Mouse (Mus musculus) macrophage (primary cell): Measurements from ENCODE around the gene Ppm1e. TPM values are rescaled to one million over a fixed set of nuclear protein-coding genes. Genes with fewer than 3 reads are reported as not detected.

Experiments used
- H3K27ac ChIP-seq: fragments of 350-480 bp; formaldehyde crosslinking; 2 replicates; pipeline ENCODE4 v1.9.0; 2021
- H3K36me3 ChIP-seq: fragments of 350-480 bp; formaldehyde crosslinking; 2 replicates; pipeline ENCODE4 v1.9.0; 2021; ENCODE audit errors: inconsistent target
- H3K4me3 ChIP-seq: fragments of 350-480 bp; formaldehyde crosslinking; 2 replicates; pipeline ENCODE4 v1.9.0; 2021; ENCODE audit errors: inconsistent target
- H3K79me2 ChIP-seq: fragments of 350-480 bp; formaldehyde crosslinking; 2 replicates; pipeline ENCODE4 v1.9.0; 2021; ENCODE audit errors: inconsistent target
- WGBS: methylation state at CpG from one replicate; pipeline ENCODE4 v1.1.7; 2026; ENCODE audit warnings: inconsistent platforms; ENCODE audit not compliant: missing documents; 5-methylcytosine and 5-hydroxymethylcytosine counted together
- polyA plus RNA-seq: library from polyadenylated mRNA; stranded (reverse); fragments of 250-400 nt; gene quantifications from 3 replicates; pipeline ENCODE4 v1.2.4, GENCODE M21; 2018; ENCODE audit warnings: inconsistent platforms
- total RNA-seq, 78 experiments: library from RNA; depleted of rRNA; stranded (reverse); fragments of 250-400 nt; gene quantifications; 1 replicate in 9 of 78; 2 replicates in 24 of 78; 3 replicates in 43 of 78; 4 replicates in 2 of 78; pipeline ENCODE4 v1.2.4; 2018; ENCODE audit warnings: inconsistent platforms in 56 of 78

The Ppm1e gene
- total RNA-seq (2018; cell fraction: chromatin; rRNA removed), result 1 to 10 TPM in 2 of 26 experiments, under 1 TPM in 20, not detected in 4; 0.08 to 1.2 (median 0.38) TPM
- total RNA-seq (2018; cell fraction: cytosol; rRNA removed), result under 1 TPM; 0.07 to 0.29 (median 0.21) TPM
- 1 to 10 TPM in 1 of 26 experiments, under 1 TPM in 25; 0.06 to 1.4 (median 0.46) TPM for total RNA-seq (2018; cell fraction: nucleus; rRNA removed)
- 0.21 to 0.52 TPM (median 0.26 TPM) in 3 replicates for polyA plus RNA-seq

DNA sequence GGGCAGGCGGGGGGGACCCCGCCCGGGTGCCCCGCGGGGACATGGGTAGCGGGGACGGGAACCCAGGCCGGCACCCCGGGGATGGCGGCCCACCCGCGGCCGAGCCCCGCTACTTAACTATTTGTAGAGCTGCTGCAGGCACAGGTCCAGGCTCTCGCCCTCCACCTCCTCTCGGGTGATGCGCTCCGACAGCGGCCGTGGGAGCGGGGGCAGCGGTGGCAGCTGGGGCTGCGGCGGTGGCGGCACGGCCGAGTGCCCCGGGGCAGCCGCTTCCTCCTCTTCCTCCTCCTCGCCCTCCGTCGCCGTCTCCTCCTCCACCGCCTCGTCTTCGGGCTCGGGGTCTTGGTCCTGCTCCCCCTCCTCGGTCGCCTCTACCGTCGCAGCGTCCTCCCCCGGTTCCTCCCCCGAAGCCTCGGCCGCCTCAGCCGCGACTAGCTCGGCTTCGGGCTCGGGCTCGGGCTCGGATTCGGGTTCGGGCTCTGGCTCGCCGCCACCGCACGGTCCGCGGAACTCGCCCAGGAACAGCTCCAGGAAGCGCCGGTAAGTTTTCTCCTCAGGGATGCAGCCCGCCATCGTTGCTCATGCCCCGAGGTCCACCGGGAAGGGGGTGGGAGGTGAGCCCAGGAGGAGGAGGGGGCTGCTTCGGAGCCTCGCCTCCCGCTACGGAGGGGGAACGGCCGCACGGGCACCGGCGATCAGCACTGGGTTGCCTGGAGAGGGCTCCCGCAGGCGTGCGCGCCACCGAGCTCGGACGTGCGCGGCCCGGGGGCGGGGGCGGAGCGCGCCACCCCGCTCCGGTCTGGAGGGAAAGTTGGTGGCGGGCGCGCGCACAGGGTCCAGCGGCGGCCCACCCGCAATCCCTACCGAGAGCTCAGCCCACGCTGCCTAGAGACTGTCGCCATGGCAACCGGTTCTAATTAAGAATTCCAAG, at the start of gene Ppm1e:
TSS of gene Ppm1e (minus strand) at position 693 of the 931 bp plus-strand sequence.
- Histone ChIP-seq H3K79me2 (no peaks in the 10 kb centered on the region), H3K27ac (no peak within 1 kb of the TSS), H3K36me3 (no peaks in the 10 kb centered on the region), H3K4me3 (peak within 1 kb of the TSS; percentile 11; the same call in 1 of the 2 replicates)
- 1% methylated on average over 97 of the region's 104 CpGs for WGBS

DNA sequence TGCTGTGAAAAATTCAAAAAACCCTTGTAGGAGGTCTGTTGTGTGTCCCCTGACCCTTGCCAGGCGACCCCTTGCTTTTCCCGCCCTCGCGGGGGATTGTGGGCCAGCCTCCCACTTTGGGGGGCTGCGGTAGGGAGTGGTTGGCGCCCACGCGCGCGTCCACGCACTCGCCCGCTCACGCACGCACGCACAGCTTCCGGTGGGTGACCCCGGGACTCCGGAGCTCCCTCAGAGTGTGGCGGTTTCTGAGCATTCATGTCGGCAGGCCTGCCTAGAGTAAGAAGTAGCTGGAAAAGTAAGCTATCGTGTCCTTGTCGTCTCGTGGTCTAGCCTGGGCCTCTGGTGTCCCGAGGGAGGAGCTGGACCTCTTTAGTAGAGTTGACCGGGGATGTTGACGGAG, 46.1 kb upstream of the Ppm1e start, which contains the start of the genes Rad51c and Tex14:
TSS of gene Rad51c (minus strand) at position 79 of the 400 bp plus-strand sequence.
TSS of gene Tex14 (plus strand) at position 190 of the 400 bp plus-strand sequence.
- no peaks in the 10 kb centered on the region for H3K79me2 ChIP-seq
- peak within 1 kb of the TSS; percentile 50 for H3K27ac ChIP-seq
- H3K4me3 ChIP-seq, result peak within 1 kb of the TSS; percentile 46
- no peaks in the 10 kb centered on the region for H3K36me3 ChIP-seq
- 92% methylated on average over 27 of the region's 27 CpGs for WGBS

DNA sequence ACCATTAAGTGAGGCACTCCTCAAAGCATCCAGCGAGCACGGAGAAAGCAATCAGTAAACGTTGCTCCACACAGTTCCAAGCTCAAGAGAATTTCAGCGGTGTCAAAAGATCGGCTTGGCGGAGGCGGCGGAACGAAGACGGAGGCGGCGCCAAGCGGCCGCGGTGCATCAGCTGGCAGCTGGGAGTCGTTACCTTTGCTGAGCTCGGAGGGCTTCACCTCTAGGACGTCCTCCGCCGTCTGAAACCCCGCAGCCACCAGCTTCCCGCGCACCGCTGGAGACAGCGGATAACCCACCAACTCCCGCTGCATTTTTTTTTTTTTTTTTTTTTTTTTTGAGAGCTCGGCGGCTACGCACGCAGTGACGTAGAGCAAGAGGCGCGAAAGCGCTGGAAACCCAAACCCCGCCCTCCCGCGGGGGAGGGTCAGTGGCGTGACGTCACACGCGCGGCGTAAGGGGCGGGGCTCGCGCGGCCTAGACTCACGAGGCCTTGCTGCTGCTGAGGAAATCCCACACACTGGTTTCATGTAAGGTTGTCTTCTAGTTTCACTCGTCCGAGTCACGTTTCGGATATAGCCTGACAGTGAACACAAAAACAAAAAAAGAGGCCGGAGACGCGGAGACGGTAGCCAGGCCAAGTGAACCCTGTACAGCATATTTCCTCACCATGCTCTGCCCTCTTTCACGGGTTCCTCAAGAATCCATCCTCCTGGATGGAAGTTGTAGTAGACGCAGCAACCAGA, 45.5 kb upstream of the Ppm1e start:
- H3K36me3 ChIP-seq, result no peaks in the 10 kb centered on the region
- no peaks in the 10 kb centered on the region for H3K79me2 ChIP-seq
- WGBS, result 3% methylated on average over 42 of the region's 58 CpGs
- H3K27ac ChIP-seq, result peak overlapping the region; percentile 50
- peak overlapping the region; percentile 46 for H3K4me3 ChIP-seq

DNA sequence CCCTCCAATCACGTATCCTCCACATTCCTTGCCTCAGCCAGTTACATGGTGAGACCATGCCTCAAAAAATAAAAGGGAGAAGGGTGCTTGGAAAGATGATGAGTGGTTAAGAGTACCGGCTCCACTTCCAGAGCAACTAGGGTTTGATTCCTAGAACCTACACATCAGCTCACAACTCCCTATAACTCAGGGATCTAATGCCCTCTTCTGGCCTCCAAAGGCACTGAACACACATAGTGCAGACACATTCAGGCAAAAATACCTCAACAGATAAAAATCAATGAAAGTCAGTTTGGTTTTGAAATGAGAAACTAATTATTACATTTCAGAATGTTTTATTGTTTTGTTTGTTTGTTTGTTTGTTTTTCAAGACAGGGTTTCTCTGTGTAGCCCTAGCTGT, 39.6 kb upstream of the Ppm1e start:
- WGBS, result 89% methylated on average over 2 of the region's 2 CpGs
- Histone ChIP-seq H3K4me3 (no peak overlapping the region), H3K79me2 (no peaks in the 10 kb centered on the region), H3K27ac (no peak overlapping the region), H3K36me3 (no peaks in the 10 kb centered on the region)

DNA sequence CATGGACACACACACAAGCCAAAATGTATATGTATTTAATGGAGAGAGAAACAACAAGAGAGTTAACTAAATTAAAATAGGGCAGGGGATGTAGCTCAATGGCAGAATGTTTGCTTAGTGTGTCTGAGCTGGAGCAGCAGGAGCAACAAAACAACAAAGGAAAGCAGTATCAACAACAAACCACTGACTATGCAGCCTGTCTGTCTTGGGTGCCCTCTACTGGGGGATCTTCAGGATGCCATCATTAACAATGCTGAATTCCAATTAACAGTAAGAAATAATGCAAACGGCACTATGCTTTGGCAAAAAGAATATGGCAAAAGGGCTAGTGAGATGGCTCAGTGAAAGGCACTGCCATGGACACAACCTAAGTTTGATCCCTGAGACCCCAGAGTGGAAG, 35.0 kb upstream of the Ppm1e start:
- 40% methylated on average over 1 of the region's 1 CpGs for WGBS
- no peak overlapping the region for H3K27ac ChIP-seq
- no peaks in the 10 kb centered on the region for H3K79me2 ChIP-seq
- H3K4me3 ChIP-seq, result no peak overlapping the region
- H3K36me3 ChIP-seq, result no peaks in the 10 kb centered on the region

DNA sequence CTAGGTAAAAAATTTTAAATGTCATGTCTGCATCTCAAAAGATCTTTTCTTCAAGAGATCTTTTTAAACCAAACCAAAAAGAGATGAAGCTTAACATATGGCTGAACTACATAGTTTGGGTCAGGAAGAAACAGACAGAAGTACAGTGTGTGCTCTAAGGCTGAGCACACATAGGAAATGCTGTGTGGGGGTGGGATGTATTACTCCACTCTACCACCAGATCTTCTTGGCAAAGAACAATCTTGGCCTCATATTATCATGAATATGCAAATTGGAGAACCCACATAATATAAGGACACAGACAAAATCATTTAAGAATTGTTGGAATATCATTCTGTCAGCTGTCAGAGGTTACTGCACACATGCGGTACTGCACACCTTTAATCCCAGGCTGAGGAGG, 26.9 kb upstream of the Ppm1e start:
- Histone ChIP-seq H3K36me3 (no peaks in the 10 kb centered on the region), H3K79me2 (no peaks in the 10 kb centered on the region), H3K27ac (no peak overlapping the region), H3K4me3 (no peak overlapping the region)
- 100% methylated on average over 1 of the region's 1 CpGs for WGBS

DNA sequence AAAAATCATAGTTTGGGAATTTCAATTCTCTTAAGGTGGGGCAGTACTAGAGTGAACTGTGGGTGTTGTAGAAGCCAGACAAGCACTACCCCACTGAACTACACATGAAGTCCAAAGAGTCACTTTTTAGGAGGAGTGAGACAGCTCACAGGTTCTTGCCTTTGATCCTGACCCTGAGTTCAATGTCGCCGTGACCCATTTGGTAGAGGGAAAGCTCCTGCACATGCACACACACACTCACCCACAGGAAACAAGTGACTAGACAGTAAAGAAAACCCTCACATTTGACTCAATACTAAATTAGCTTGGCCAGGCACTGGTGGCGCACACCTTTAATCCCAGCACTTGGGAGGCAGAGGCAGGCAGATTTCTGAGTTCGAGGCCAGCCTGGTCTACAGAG, 25.7 kb upstream of the Ppm1e start:
- Histone ChIP-seq H3K4me3 (no peak overlapping the region), H3K36me3 (no peaks in the 10 kb centered on the region), H3K79me2 (no peaks in the 10 kb centered on the region), H3K27ac (no peak overlapping the region)
- WGBS, result 90% methylated on average over 2 of the region's 4 CpGs

DNA sequence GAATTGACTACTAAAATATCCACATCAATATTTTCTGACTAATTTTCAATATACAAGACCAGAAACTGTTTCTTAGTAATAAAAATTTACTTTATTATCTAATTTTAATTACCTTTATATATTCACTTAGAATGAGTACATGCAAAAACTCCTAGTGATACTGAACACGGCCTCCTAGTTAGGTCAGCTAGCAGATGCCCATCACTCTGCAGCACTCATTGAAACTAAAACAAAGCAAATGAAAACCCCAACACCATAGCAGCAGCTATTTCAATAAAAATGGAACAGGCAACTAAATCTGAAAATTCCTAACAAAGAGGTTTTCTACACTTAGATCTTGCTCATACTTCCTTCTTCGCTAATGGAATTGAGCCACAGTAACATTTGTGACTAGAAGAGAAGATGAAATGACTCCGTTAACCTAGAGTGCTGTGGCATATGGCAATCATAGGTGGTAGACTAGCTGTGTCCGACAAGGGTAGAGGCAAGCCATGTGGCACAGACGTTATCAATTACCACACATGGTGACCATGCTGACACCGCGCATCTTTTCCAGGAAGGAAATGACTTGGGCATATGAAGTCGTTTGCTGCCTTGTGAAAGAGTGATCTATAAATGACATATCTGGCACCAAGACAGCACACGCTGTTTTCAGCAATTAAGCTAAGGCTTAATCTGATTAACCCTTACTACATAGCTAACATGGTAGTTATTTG, 9.2 kb upstream of the Ppm1e start:
- Histone ChIP-seq H3K4me3 (no peak overlapping the region), H3K27ac (no peak overlapping the region)
- 23% methylated on average over 9 of the region's 9 CpGs for WGBS

DNA sequence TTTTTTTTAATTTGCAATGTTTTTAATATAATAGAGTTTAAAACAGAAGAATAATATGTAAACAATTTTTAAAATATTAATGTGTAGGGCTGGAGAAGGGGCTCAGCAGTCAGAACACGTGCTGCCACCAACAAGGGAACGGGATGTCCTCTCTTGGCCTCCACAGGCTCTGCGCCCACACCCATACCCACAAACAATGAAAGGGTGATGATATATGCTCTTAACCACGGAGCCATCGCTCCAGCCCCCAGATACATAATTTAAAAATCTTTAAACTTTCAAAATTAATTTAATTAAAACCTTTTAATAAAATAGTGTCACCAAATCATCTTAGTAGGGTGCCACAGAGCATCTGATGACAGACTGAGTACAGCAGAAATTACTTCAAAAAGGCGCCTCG, 8.2 kb upstream of the Ppm1e start:
- Histone ChIP-seq H3K4me3 (no peak overlapping the region), H3K79me2 (no peaks in the 10 kb centered on the region), H3K36me3 (no peaks in the 10 kb centered on the region), H3K27ac (no peak overlapping the region)
- 82% methylated on average over 7 of the region's 7 CpGs for WGBS

More for the DNA sequence above, 9.2 kb upstream of the Ppm1e start:
- no peaks in the 10 kb centered on the region for H3K79me2 ChIP-seq
- H3K36me3 ChIP-seq, result no peaks in the 10 kb centered on the region

DNA sequence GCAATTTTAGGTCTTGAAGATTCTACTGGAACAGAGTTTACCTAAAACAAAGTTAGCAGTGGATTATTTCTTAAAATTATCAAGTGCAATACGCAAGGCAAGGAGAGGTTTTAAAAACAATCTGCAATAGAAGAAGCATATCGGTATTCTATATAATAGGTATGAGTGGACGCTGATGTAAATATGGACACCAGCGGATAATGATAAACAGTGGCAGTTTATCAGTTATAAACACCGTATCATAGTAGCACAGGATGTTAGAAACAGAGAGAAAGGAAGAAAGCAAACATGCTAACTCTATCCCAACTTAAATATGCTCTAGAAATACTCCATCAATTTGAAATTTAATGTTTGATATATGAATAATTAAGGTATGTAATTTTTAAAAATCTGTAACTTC, 6.3 kb upstream of the Ppm1e start:
- WGBS, result 99% methylated on average over 5 of the region's 5 CpGs

DNA sequence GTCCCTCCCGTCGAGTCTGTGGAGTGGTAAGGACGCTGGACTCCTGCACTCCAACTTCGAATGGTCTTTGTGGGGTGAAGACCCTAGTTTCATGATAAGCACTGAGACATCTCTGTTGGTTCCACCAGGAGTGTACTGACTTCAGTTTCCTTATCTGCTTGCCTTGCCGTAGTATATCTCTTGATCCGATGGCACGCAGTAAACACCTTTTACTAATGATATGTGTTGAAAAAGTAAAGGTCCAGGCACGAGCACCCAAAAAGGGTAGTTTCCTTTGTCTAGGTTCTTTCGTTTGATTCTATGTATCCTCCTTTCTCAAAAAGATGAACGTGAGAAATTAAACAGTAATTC, 414 bp upstream of the Ppm1e start:
- peak overlapping the region; percentile 10; the same call in 1 of the 2 replicates for H3K4me3 ChIP-seq
- no peaks in the 10 kb centered on the region for H3K79me2 ChIP-seq
- no peaks in the 10 kb centered on the region for H3K36me3 ChIP-seq
- 9% methylated on average over 10 of the region's 10 CpGs for WGBS
- H3K27ac ChIP-seq, result no peak overlapping the region

More for the DNA sequence above, 6.3 kb upstream of the Ppm1e start:
- H3K4me3 ChIP-seq, result no peak overlapping the region
- no peaks in the 10 kb centered on the region for H3K36me3 ChIP-seq
- H3K79me2 ChIP-seq, result no peaks in the 10 kb centered on the region
- no peak overlapping the region for H3K27ac ChIP-seq

DNA sequence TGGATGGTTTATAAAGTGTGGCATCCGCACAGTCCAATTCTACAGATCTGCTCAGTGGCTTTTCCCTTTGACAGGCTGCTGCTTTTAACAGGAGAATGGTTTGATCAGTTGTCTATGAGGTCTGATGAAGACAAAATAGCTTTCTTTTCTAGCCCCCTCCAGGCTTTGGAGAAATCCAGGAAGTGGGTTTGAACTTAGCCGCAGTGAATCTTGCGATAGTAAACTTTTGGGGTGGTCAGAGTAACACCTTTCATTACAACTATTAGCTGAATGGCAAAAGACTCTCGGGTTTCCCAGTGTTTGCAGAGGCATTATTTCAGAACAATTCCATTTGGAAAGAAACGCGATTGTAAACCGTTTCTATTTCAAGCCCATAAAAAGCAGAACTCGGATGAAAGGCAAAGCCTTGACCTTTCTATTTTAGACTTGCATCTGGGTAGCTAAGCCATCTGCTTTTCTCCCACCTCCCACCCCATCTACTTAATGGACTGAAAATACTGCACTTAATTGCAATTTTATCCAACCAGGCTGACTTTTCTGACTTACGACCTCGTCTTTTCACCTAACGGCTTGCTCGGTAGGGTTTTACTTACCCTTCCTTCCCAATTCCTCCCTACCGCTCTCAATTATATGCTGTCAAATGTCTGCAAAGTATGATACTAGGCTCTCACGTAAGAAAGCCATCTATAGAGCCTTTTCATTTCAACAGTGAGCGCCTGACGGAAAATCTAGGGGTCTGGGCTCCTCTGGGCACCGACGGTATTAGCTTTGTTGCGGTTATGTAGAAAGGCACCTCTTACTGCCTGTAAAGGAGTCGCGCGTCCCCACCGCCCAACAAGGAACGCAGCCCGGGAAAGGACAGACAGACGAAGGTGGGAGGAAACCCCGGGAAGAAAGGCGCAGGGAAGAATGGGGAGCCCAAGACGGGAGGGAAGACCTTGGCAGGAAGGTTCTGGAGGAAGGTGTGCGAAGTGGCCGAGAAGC, 1.2 kb downstream of the Ppm1e start:
- 6% methylated on average over 31 of the region's 31 CpGs for WGBS
- Histone ChIP-seq H3K36me3 (no peaks in the 10 kb centered on the region), H3K79me2 (no peaks in the 10 kb centered on the region), H3K27ac (no peak overlapping the region), H3K4me3 (peak overlapping the region; percentile 11; the same call in 1 of the 2 replicates)

DNA sequence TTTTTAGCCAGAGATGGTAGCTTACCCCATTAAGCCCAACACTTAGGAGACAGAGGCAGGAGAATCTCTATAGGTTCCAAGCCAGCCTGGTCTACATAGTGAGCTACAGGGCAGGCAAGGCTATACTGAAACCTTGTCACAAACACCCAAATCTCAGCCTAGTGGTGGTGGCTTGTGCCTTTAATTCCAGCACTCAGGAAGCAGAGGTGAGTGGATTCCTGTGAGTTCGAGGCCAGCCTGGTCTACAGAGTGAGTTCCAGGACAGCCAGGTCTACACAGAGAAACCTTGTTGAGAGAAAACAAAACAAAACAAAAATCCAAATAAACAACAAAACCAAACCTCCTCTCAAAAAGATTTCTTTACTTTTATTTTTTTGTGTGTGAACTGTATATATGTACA, 4.0 kb downstream of the Ppm1e start:
- no peak overlapping the region for H3K27ac ChIP-seq
- H3K79me2 ChIP-seq, result no peaks in the 10 kb centered on the region
- no peak overlapping the region for H3K4me3 ChIP-seq
- WGBS, result 91% methylated on average over 1 of the region's 1 CpGs
- H3K36me3 ChIP-seq, result no peaks in the 10 kb centered on the region
